Mouse (Mus musculus): ENCODE measurements at regions not wholly inside any gene's neighbourhood (a gene's known extent, or its start where the extent isn't known, plus 50 kb on each side); places are given as distances from the start of the nearest gene placed in this dataset.

DNA sequence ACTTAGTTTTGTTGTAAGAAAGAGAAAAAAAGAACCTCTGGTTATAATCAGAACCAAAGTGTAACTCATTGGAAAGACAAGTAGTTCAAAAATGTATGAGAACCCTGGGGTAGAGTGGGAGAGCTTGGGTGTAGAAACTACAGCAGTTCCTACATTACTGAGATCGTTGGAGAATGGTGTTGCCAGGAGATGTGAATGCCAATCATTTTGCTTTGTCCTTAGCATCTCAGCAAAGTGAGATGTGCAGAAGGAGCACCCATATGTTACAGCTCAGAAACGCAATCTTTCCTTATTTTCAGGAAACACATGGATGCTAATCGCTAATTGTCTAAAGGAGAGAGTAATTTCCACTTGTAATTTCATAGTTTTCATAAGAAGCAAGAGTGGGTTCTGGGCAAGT, 286.2 kb upstream of the Mctp2 start:
- WGBS = 64% methylated on average over 3 of the region's 3 CpGs
- no peaks in the 10 kb centered on the region for H3K27me3 ChIP-seq
- H3K4me2 ChIP-seq (replicated peaks) = no peak overlapping the region
- no peak for ATAC-seq (ENCODE audit: insufficient number of reproducible peaks, low FRiP score, low TSS enrichment, low read depth)
- H3K9me3 ChIP-seq (replicated peaks) = no peaks in the 10 kb centered on the region
- H3K27ac ChIP-seq (replicated peaks) = no peak overlapping the region
- no peak overlapping the region for H3K9ac ChIP-seq
- no peaks in the 10 kb centered on the region for H3K4me1 ChIP-seq
- H3K36me3 ChIP-seq = no peaks in the 10 kb centered on the region
- H3K4me3 ChIP-seq (replicated peaks) = no peak overlapping the region

GRCm38 (mm10) chr7:72593259-72593658, 286.9 kb upstream of the Mctp2 start:
- no peaks in the 10 kb centered on the region for H3K36me3 ChIP-seq
- H3K4me3 ChIP-seq (replicated peaks) = no peak overlapping the region
- H3K9me3 ChIP-seq (replicated peaks) = no peaks in the 10 kb centered on the region
- no peak for ATAC-seq (ENCODE audit: insufficient number of reproducible peaks, low FRiP score, low TSS enrichment, low read depth)
- no peaks in the 10 kb centered on the region for H3K4me1 ChIP-seq
- H3K27ac ChIP-seq (replicated peaks) = no peak overlapping the region
- 53% methylated on average over 1 of the region's 1 CpGs for WGBS
- H3K9ac ChIP-seq = no peak overlapping the region
- no peaks in the 10 kb centered on the region for H3K27me3 ChIP-seq
- no peak overlapping the region for H3K4me2 ChIP-seq (replicated peaks)

DNA sequence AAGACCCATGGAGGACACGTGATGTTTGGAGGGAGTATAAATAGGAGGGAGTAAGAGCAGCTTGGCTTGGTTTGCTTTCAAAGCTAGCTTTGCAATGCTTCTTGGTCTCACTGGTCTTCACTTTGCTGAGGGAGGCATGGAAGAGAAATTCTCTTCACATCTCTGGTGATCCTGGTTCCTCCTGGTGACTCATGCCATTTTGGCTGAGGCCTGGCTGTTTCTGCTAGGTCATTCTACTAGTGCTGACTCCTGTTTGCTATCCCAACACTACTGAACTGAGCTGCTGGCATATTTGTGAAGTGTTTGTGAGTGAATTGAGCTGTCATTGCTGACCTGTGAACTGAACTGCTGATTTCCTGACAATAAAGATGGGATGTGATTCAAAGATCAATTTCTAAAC, 288.3 kb upstream of the Mctp2 start:
- Histone ChIP-seq H3K27ac (replicated peaks) (no peak overlapping the region), H3K4me3 (replicated peaks) (no peak overlapping the region), H3K9ac (no peak overlapping the region), H3K4me2 (replicated peaks) (no peak overlapping the region), H3K4me1 (no peaks in the 10 kb centered on the region), H3K9me3 (replicated peaks) (no peaks in the 10 kb centered on the region), H3K27me3 (no peaks in the 10 kb centered on the region), H3K36me3 (no peaks in the 10 kb centered on the region)
- 84% methylated on average over 1 of the region's 1 CpGs for WGBS
- no peak for ATAC-seq (ENCODE audit: insufficient number of reproducible peaks, low FRiP score, low TSS enrichment, low read depth)

DNA sequence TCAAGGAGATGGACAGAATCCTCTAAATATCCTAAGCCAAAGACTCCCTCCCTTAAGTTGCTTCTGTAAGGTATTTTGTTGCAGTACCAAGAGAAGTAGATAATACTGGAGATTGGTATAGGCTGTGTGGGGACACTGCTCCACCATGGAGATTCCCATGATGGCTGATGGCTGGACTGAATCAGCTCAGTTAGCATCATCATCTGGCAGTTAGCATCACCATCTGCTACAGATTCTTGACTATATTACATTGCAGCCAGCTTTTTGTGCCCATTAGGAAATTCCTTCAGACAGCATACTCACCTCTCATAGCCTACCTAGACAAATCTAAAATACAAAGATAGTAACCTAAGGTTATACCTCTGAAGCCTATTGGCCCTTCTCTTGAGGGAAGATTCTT, 290.6 kb upstream of the Mctp2 start:
- H3K27me3 ChIP-seq = no peaks in the 10 kb centered on the region
- no peaks in the 10 kb centered on the region for H3K4me1 ChIP-seq
- no peaks in the 10 kb centered on the region for H3K36me3 ChIP-seq
- no peak for ATAC-seq (ENCODE audit: insufficient number of reproducible peaks, low FRiP score, low TSS enrichment, low read depth)
- no peak overlapping the region for H3K9ac ChIP-seq
- no peaks in the 10 kb centered on the region for H3K9me3 ChIP-seq (replicated peaks)
- H3K4me3 ChIP-seq (replicated peaks) = no peak overlapping the region
- no peak overlapping the region for H3K27ac ChIP-seq (replicated peaks)
- no peak overlapping the region for H3K4me2 ChIP-seq (replicated peaks)

DNA sequence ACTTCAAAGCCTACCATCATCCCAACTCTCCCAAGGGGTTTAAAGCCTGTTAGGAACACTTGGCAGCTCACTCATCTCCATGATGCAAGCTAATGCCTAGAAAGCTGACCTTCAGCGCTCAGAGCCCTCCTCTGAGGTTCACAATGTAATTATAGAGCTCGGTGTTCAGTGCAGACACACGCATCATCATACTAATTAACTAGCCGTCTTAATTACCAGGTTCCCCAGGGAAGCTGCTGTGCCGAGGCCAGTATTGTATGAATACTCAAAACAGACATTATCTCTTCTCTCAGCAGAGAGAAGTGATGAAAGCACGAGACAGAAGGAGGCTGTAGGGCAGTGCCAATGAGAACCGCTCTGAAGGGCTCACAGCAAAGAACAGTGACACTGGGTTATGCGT, 295.5 kb upstream of the Mctp2 start:
- whole genome bisulfite sequencing = 62% methylated on average over 8 of the region's 8 CpGs
- no peak overlapping the region for H3K27ac ChIP-seq (replicated peaks)
- no peaks in the 10 kb centered on the region for H3K4me1 ChIP-seq
- H3K9ac ChIP-seq = no peak overlapping the region
- no peaks in the 10 kb centered on the region for H3K27me3 ChIP-seq
- no peaks in the 10 kb centered on the region for H3K9me3 ChIP-seq (replicated peaks)
- no peak overlapping the region for H3K4me2 ChIP-seq (replicated peaks)
- H3K36me3 ChIP-seq = no peaks in the 10 kb centered on the region
- peak; percentile 76 for ATAC-seq (ENCODE audit: insufficient number of reproducible peaks, low FRiP score, low TSS enrichment, low read depth)
- H3K4me3 ChIP-seq (replicated peaks) = no peak overlapping the region

- Histone ChIP-seq H3K27ac (replicated peaks) (no peak overlapping the region), H3K4me3 (replicated peaks) (no peak overlapping the region), H3K27me3 (no peaks in the 10 kb centered on the region)
These were observed 303.4 kb upstream of the Mctp2 start for GRCm38 (mm10) chr7:72609791-72610190.

GRCm38 (mm10) chr7:72615232-72615631, 308.8 kb upstream of the Mctp2 start:
- 88% methylated on average over 4 of the region's 4 CpGs for WGBS

More at GRCm38 (mm10) chr7:72609791-72610190, 303.4 kb upstream of the Mctp2 start:
- Histone ChIP-seq H3K36me3 (no peaks in the 10 kb centered on the region), H3K9me3 (replicated peaks) (no peaks in the 10 kb centered on the region), H3K9ac (no peak overlapping the region), H3K4me2 (replicated peaks) (no peak overlapping the region), H3K4me1 (no peaks in the 10 kb centered on the region)
- no peak for ATAC-seq (ENCODE audit: insufficient number of reproducible peaks, low FRiP score, low TSS enrichment, low read depth)
- WGBS = 55% methylated on average over 3 of the region's 3 CpGs

DNA sequence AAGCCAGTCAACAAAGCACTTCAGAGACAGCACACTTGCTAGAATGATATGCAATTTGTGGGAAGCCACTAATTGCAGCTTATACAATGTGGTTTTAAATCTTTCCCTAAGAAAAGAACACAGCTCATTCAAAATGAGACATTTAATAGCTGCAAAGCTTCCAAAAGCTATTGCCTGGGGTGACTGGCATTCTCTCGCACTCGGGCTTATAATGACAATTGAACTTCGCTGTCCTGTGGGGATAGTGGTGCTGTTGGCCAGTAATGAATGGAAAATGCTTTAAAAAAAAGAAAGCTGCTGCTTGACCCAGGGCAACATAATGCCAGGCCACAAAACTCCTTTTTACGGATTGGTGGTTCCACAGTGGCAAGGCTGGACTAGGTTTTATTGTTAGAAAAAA, 321.0 kb upstream of the Mctp2 start:
- ATAC-seq (ENCODE audit: insufficient number of reproducible peaks, low FRiP score, low TSS enrichment, low read depth) = no peak
- whole genome bisulfite sequencing = 58% methylated on average over 4 of the region's 4 CpGs
- no peak overlapping the region for H3K27ac ChIP-seq (replicated peaks)

More at GRCm38 (mm10) chr7:72615232-72615631, 308.8 kb upstream of the Mctp2 start:
- no peak overlapping the region for H3K27ac ChIP-seq (replicated peaks)
- H3K4me1 ChIP-seq = no peaks in the 10 kb centered on the region
- ATAC-seq (ENCODE audit: insufficient number of reproducible peaks, low FRiP score, low TSS enrichment, low read depth) = no peak
- H3K9ac ChIP-seq = no peak overlapping the region
- no peak overlapping the region for H3K4me3 ChIP-seq (replicated peaks)
- H3K9me3 ChIP-seq (replicated peaks) = no peaks in the 10 kb centered on the region
- H3K36me3 ChIP-seq = no peaks in the 10 kb centered on the region
- no peak overlapping the region for H3K4me2 ChIP-seq (replicated peaks)
- H3K27me3 ChIP-seq = no peaks in the 10 kb centered on the region

GRCm38 (mm10) chr7:72639566-72639965, 333.2 kb upstream of the Mctp2 start:
- no peak overlapping the region for H3K27ac ChIP-seq (replicated peaks)
- H3K4me2 ChIP-seq (replicated peaks) = no peak overlapping the region
- no peak for ATAC-seq (ENCODE audit: insufficient number of reproducible peaks, low FRiP score, low TSS enrichment, low read depth)
- WGBS = 51% methylated on average over 2 of the region's 2 CpGs
- H3K27me3 ChIP-seq = no peaks in the 10 kb centered on the region
- no peaks in the 10 kb centered on the region for H3K9me3 ChIP-seq (replicated peaks)
- H3K9ac ChIP-seq = no peak overlapping the region
- H3K36me3 ChIP-seq = no peaks in the 10 kb centered on the region
- H3K4me3 ChIP-seq (replicated peaks) = no peak overlapping the region
- no peaks in the 10 kb centered on the region for H3K4me1 ChIP-seq

More for the DNA sequence above, 321.0 kb upstream of the Mctp2 start:
- no peak overlapping the region for H3K4me2 ChIP-seq (replicated peaks)
- no peaks in the 10 kb centered on the region for H3K4me1 ChIP-seq
- no peak overlapping the region for H3K4me3 ChIP-seq (replicated peaks)
- no peaks in the 10 kb centered on the region for H3K36me3 ChIP-seq
- H3K9me3 ChIP-seq (replicated peaks) = no peaks in the 10 kb centered on the region
- H3K27me3 ChIP-seq = no peaks in the 10 kb centered on the region
- no peak overlapping the region for H3K9ac ChIP-seq

GRCm38 (mm10) chr7:72675018-72675417, 368.6 kb upstream of the Mctp2 start:
- Histone ChIP-seq H3K9ac (no peak overlapping the region), H3K27me3 (no peaks in the 10 kb centered on the region), H3K9me3 (replicated peaks) (no peaks in the 10 kb centered on the region), H3K4me1 (no peaks in the 10 kb centered on the region), H3K4me3 (replicated peaks) (no peak overlapping the region), H3K27ac (replicated peaks) (no peak overlapping the region), H3K36me3 (no peaks in the 10 kb centered on the region), H3K4me2 (replicated peaks) (no peak overlapping the region)
- ATAC-seq (ENCODE audit: insufficient number of reproducible peaks, low FRiP score, low TSS enrichment, low read depth) = no peak
- WGBS = 52% methylated on average over 6 of the region's 6 CpGs

- Histone ChIP-seq H3K27me3 (no peaks in the 10 kb centered on the region), H3K4me1 (no peaks in the 10 kb centered on the region), H3K9ac (no peak overlapping the region), H3K4me3 (replicated peaks) (no peak overlapping the region), H3K4me2 (replicated peaks) (no peak overlapping the region), H3K27ac (replicated peaks) (no peak overlapping the region), H3K9me3 (replicated peaks) (no peaks in the 10 kb centered on the region), H3K36me3 (no peaks in the 10 kb centered on the region)
- 46% methylated on average over 2 of the region's 2 CpGs for WGBS
- ATAC-seq (ENCODE audit: insufficient number of reproducible peaks, low FRiP score, low TSS enrichment, low read depth) = no peak
These were observed 379.4 kb upstream of the Mctp2 start for GRCm38 (mm10) chr7:72685803-72686202.

GRCm38 (mm10) chr7:72687356-72687755, 380.9 kb upstream of the Mctp2 start:
- Histone ChIP-seq H3K4me3 (replicated peaks) (no peak overlapping the region), H3K9ac (no peak overlapping the region), H3K27ac (replicated peaks) (no peak overlapping the region), H3K4me2 (replicated peaks) (no peak overlapping the region), H3K4me1 (no peaks in the 10 kb centered on the region), H3K36me3 (no peaks in the 10 kb centered on the region), H3K9me3 (replicated peaks) (no peaks in the 10 kb centered on the region), H3K27me3 (no peaks in the 10 kb centered on the region)
- no peak for ATAC-seq (ENCODE audit: insufficient number of reproducible peaks, low FRiP score, low TSS enrichment, low read depth)
- 54% methylated on average over 4 of the region's 4 CpGs for WGBS

Data from embryonic facial prominence, embryonic 15.5 days (tissue).